Mouse (Mus musculus) liver, embryonic 16.5 days (tissue): ENCODE data around the gene Pgp. TPM values are rescaled to one million over a fixed set of nuclear protein-coding genes. Genes with fewer than 3 reads are reported as not detected.

Experiments used
- ATAC-seq: fragments of 200-750 bp; cut with Nextera tagmentation; 2 replicates; pipeline ENCODE4 v1.8.0; 2017; ENCODE audit warnings: low read depth, mild to moderate bottlenecking, moderate number of reproducible peaks, moderate library complexity
- H3K27ac ChIP-seq: fragments of 300-500 bp; sonication (generic); 2 replicates; pipeline ENCODE4 v1.5.1; 2014; ENCODE audit warnings: mild to moderate bottlenecking, low read length
- H3K27me3 ChIP-seq: fragments of 300-500 bp; sonication (generic); 2 replicates; pipeline ENCODE4 v1.6.1; 2014; ENCODE audit warnings: low read depth, low read length, mixed read lengths; ENCODE audit not compliant: control insufficient read depth, insufficient read depth
- H3K36me3 ChIP-seq: fragments of 300-500 bp; sonication (generic); 2 replicates; pipeline ENCODE4 v1.6.1; 2014; ENCODE audit warnings: mild to moderate bottlenecking; ENCODE audit not compliant: control insufficient read depth, insufficient read depth
- H3K4me1 ChIP-seq: fragments of 300-500 bp; sonication (generic); 2 replicates; pipeline ENCODE4 v1.6.1; 2014; ENCODE audit warnings: low read depth, low read length, mixed read lengths; ENCODE audit not compliant: control insufficient read depth
- H3K4me2 ChIP-seq: fragments of 300-500 bp; sonication (generic); 2 replicates; pipeline ENCODE4 v1.6.1; 2014; ENCODE audit warnings: low read depth, low read length, mixed read lengths
- H3K4me3 ChIP-seq: fragments of 300-500 bp; sonication (generic); 2 replicates; pipeline ENCODE4 v1.5.1; 2014; ENCODE audit warnings: low read depth, mild to moderate bottlenecking, low read length
- H3K9ac ChIP-seq: fragments of 300-500 bp; sonication (generic); 2 replicates; pipeline ENCODE4 v1.6.1; 2014; ENCODE audit warnings: low read depth, low read length
- H3K9me3 ChIP-seq: fragments of 300-500 bp; sonication (generic); replicated peaks from 2 replicates; pipeline ENCODE4 v1.6.1; 2016; ENCODE audit warnings: low read length; ENCODE audit not compliant: control insufficient read depth
- WGBS: fragments of 180-500 bp; shearing (Covaris S2); extraction: QIAGEN DNeasy Blood & Tissue Kit; methylation state at CpG from one replicate; pipeline ENCODE4 v1.1.7; 2014; ENCODE audit not compliant: insufficient replicate concordance; 5-methylcytosine and 5-hydroxymethylcytosine counted together
- polyA plus RNA-seq: library from polyadenylated mRNA; unstranded; fragments of >200 nt; fragmentation: Nextera tagmentation; extraction: Ambion mirVana; gene quantifications from 2 replicates; pipeline ENCODE4 v1.2.1, GENCODE M21; 2015

The Pgp gene
- polyA plus RNA-seq, 1 experiment from 2014 or later, result 49.0 TPM

GRCm38 (mm10) chr17:24477985-24478600, 7.9 kb downstream of the Pgp start:
- Histone ChIP-seq H3K9ac (peak overlapping the region; percentile 84), H3K27ac (peak overlapping the region; percentile 92; the same call in 1 of the 2 replicates), H3K4me1 (peaks cover 16% of the 10 kb centered on the region), H3K36me3 (peaks cover 31% of the 10 kb centered on the region), H3K4me3 (peak overlapping the region; percentile 74), H3K27me3 (no peaks in the 10 kb centered on the region), H3K9me3 (no peaks in the 10 kb centered on the region), H3K4me2 (peak overlapping the region; percentile 75)
- 49% methylated on average over 11 of the region's 11 CpGs for WGBS
- ATAC-seq, result no peak

DNA sequence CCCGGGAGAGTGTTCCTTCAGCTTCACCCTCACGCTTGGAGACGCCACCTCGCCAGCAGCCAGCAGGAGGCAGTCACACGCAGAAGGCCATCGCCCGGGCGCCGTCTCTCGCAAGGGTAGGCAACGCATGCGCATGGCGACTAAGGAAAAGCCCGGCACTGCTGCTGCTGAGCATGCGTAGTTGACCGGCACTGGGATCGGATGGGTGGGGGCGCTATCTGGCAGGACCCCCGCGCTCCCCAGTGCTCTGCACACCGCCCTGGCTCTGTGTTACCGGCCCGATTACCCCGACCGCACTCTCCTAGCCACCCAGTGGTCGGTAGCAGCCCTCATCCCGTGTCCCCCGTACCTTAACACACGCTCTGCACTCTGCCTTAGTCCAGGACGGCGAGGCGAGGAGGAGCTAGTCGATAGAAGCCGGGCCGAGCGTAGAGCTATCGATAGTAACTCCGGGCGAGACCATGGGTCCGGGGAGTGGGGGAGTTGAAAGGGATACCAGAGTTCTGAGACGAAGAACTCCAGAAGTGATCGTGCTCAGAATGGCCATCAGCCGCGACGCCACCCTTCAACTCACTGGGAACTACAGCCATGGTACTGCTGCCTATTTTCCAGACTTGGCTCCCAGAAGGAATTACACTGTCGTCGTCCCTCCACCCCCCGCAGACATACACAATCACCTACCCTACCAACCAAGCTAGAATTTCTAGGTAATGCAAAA, 8.6 kb downstream of the Pgp start, which contains the start of gene Mlst8:
Gene Mlst8, minus strand, starts transcription at position 416 of the 718 bp plus-strand sequence.
- ATAC-seq, result peak; percentile 93
- peak within 1 kb of the TSS; percentile 92 for H3K27ac ChIP-seq
- WGBS, result 0% methylated on average over 48 of the region's 48 CpGs

GRCm38 (mm10) chr17:24479431-24479830, 9.2 kb downstream of the Pgp start:
- Histone ChIP-seq H3K4me3 (peak overlapping the region; percentile 74), H3K9me3 (no peaks in the 10 kb centered on the region), H3K4me1 (peaks cover 14% of the 10 kb centered on the region), H3K9ac (no peak overlapping the region), H3K36me3 (peaks cover 25% of the 10 kb centered on the region), H3K4me2 (peak overlapping the region; percentile 75), H3K27me3 (no peaks in the 10 kb centered on the region), H3K27ac (no peak overlapping the region)
- ATAC-seq, result no peak
- 12% methylated on average over 1 of the region's 1 CpGs for WGBS

More for the DNA sequence above, 8.6 kb downstream of the Pgp start, which contains the start of gene Mlst8:
- peaks cover 31% of the 10 kb centered on the region for H3K36me3 ChIP-seq
- H3K4me2 ChIP-seq, result peak within 1 kb of the TSS; percentile 75
- H3K27me3 ChIP-seq, result no peaks in the 10 kb centered on the region
- peaks cover 14% of the 10 kb centered on the region for H3K4me1 ChIP-seq
- peak within 1 kb of the TSS; percentile 74 for H3K4me3 ChIP-seq
- peak within 1 kb of the TSS; percentile 84 for H3K9ac ChIP-seq
- H3K9me3 ChIP-seq, result no peaks in the 10 kb centered on the region

DNA sequence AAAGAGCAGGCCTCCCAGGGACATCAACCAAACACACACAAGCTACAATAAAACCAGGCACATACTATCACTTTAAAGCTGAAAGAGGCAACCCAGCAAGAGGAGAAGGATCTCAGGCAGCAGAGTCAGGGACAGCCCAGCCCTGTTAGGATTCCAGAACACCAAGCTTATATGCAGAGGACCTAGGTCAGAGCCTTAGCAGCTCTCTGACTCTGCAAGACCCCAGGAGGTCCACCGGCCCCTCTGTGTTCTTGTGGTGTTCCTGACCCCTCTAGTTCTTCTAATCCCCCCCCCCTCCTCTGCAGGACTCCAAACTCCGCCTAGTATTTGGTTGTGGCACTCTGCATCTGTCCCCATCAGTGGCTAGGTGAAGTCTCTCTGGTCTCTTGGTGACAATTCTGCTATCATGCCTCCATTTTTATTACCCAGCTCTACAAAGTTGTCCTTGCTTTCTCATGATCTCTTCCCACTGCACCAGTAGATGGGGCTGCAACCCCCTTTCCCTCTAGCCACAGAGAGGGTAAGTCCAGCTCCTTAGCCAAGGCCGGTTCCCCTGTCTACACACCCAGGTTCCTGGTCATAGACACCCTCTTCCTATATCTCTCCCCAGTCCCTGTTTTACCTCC, 10.1 kb downstream of the Pgp start:
- Histone ChIP-seq H3K9me3 (no peaks in the 10 kb centered on the region), H3K27ac (no peak overlapping the region), H3K27me3 (no peaks in the 10 kb centered on the region; the same call in 1 of the 2 replicates), H3K4me1 (peaks cover 14% of the 10 kb centered on the region), H3K36me3 (peaks cover 21% of the 10 kb centered on the region), H3K4me3 (no peak overlapping the region), H3K4me2 (no peak overlapping the region), H3K9ac (peak overlapping the region; percentile 4; the same call in 1 of the 2 replicates)
- 42% methylated on average over 3 of the region's 3 CpGs for WGBS
- ATAC-seq, result no peak

- Histone ChIP-seq H3K27ac (no peak overlapping the region), H3K9me3 (no peaks in the 10 kb centered on the region), H3K27me3 (peaks cover 3% of the 10 kb centered on the region; the same call in 1 of the 2 replicates), H3K36me3 (peaks cover 12% of the 10 kb centered on the region), H3K4me2 (no peak overlapping the region), H3K9ac (no peak overlapping the region), H3K4me3 (no peak overlapping the region), H3K4me1 (peaks cover 14% of the 10 kb centered on the region)
- WGBS, result 85% methylated on average over 20 of the region's 20 CpGs
- no peak for ATAC-seq
Measured at GRCm38 (mm10) chr17:24481027-24481815, 11.0 kb downstream of the Pgp start.

DNA sequence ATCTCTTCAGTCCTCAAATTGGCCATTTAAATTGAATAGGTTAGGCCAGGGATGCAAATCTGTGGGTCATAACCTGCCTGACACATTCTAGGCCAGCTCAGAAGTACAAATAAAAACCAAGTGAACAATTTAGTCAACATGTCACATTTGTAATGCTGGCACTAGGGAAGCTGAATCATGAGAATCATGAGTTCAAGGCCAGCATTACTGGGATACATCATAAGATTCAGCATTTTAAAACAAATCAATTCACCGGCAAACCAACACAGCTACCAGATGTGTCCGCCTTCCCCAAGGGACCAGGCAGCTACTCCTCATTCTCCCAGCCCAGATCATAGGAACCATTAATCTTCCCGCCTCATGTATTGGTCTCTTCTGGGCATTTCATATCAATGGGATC, 13.3 kb downstream of the Pgp start:
- Histone ChIP-seq H3K9me3 (no peaks in the 10 kb centered on the region), H3K4me1 (peaks cover 6% of the 10 kb centered on the region), H3K4me2 (no peak overlapping the region), H3K27me3 (peaks cover 23% of the 10 kb centered on the region), H3K27ac (no peak overlapping the region), H3K36me3 (no peaks in the 10 kb centered on the region), H3K4me3 (no peak overlapping the region), H3K9ac (no peak overlapping the region)
- no peak for ATAC-seq
- 71% methylated on average over 3 of the region's 3 CpGs for WGBS

DNA sequence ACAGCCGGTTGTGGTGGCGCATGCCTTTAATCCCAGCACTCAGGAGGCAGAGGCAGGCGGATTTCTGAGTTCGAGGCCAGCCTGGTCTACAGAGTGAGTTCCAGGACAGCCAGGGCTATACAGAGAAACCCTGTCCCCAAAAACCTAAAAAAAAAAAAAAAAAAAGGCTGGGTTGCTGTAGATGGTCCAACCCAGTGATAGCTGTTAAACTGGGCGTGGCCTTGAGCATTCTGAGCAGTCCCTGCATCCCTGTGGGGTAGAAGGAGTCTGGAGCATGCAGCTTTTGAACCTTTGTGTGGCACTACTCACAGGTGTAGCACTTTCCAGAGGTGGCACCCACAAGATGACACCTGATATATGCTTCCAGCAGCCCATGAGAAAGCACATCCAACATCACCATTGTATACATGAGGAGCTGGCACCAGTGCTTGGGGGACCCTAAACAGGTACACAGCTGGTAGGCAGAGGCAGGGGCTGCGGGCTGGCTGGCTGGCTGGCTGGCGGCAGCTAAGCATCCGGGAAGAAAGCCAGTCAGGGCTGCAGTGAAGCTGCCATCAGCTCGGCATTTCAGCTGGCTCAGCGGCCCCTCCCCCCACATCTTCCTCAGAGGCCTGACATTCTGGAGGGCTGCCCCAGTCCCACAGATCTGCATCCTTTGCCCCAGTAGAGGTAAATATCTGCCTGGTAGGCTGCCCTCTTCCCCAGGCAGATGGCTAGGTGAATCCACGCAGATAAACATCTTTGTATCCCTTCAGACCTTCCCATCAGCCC, 15.1 kb downstream of the Pgp start:
- H3K4me1 ChIP-seq, result peaks cover 5% of the 10 kb centered on the region
- no peak overlapping the region for H3K4me2 ChIP-seq
- H3K4me3 ChIP-seq, result no peak overlapping the region
- H3K9me3 ChIP-seq, result no peaks in the 10 kb centered on the region
- WGBS, result 39% methylated on average over 11 of the region's 11 CpGs
- no peak for ATAC-seq
- no peak overlapping the region for H3K27ac ChIP-seq
- peaks cover 40% of the 10 kb centered on the region for H3K27me3 ChIP-seq
- no peaks in the 10 kb centered on the region for H3K36me3 ChIP-seq
- H3K9ac ChIP-seq, result no peak overlapping the region

DNA sequence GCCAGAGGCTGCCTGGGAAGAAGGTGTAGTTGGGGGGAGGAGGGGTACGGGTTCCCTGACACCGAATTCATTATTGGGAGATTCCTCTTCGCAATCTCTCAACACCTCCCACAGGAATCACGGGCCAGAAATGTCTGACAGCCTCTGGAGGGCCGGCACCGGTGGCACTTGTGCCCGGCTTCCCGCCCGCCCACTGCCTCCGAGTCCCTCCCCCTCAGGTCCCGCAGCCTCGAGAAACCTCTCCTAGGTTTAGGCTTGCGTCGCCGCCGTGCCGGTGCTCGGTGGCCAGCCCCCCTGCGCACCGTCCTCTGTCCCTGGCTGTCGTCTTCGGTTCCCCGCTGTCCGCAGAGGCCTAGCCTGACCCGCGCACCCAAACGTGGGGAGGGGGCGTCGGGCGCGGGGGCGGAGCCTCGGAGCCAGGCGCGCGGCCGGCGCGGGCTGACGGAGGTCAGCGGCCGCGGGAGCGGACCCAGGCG, 18.0 kb downstream of the Pgp start, which contains the start of gene Caskin1:
Gene Caskin1, plus strand, starts transcription at position 416 of the 476 bp plus-strand sequence.
- Histone ChIP-seq H3K27ac (no peak within 1 kb of the TSS), H3K36me3 (no peaks in the 10 kb centered on the region), H3K9ac (peak within 1 kb of the TSS; percentile 26; the same call in 1 of the 2 replicates), H3K27me3 (peaks cover 47% of the 10 kb centered on the region), H3K9me3 (no peaks in the 10 kb centered on the region), H3K4me1 (peaks cover 5% of the 10 kb centered on the region), H3K4me3 (peak within 1 kb of the TSS; percentile 57), H3K4me2 (peak within 1 kb of the TSS; percentile 74)
- ATAC-seq, result no peak
- WGBS, result under 1% methylated on average over 45 of the region's 45 CpGs
